Mouse (Mus musculus) sigmoid colon, adult 10 weeks (tissue): ENCODE data around the gene Ubl3. TPM values are rescaled to one million over a fixed set of nuclear protein-coding genes. Genes with fewer than 3 reads are reported as not detected.

Source experiments
- polyA plus RNA-seq: library from polyadenylated mRNA; stranded (reverse); fragments of 350-450 nt; fragmentation: Illumina TruSeq; extraction: RNeasy Lipid Tissue Mini Kit (QIAGEN cat#74804); gene quantifications from one replicate; pipeline ENCODE4 v1.2.3, GENCODE M21; 2014; ENCODE audit warnings: low read depth, low replicate concordance

Gene Ubl3
- polyA plus RNA-seq, result 116 TPM

DNA sequence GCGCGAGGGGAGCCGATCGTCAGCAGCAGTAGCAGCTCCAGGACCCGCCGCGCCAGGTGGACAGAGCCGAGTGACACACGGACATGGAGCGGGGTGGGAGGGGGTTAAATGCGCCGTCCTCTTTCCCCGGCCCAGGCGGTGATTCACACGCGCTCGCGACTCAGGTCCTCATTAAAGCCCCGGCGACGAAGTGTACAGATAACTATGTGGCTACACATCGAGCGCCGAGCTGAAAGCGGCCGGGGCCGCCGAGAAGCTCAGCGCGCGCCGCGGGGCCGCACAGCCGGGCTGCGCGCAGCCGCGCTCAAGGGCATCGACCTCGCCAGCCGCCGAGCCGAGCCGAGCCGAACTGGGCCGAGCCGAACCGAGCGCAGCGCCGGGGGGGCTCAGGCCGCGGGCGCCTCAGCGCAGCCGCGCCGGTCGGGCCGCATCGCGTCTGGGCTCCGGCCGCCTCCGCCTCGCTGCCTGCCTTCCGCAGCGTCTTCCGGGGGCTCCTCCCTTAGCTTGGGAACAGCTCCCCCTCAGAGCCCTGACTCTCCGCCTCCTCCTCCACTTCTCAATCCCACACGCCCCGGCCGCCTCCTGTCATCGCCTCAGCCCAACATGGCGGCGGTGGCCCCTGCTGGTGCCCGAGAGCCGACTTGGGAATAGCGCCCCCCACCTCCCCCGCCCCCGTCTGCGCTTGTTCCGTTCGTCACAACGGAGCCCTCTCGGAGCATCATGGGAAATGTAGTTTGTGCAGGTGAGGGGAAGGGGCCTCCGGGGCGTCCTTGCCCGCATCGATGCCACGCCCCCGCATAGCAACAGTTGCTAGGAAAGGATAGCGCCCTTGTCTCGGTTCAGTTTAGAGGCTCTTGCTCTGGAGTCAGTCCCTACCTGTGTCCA is at the start of gene Ubl3:
Gene Ubl3, minus strand, starts transcription at position 603 of the 885 bp plus-strand sequence.

Other genes starting within 250 kb of the Ubl3 start
- 6.6 TPM for gene Slc7a1, start 152.9 kb downstream of the Ubl3 start, polyA plus RNA-seq